Mouse (Mus musculus): ENCODE measurements around the gene Sh3bgrl.

The Sh3bgrl gene

DNA sequence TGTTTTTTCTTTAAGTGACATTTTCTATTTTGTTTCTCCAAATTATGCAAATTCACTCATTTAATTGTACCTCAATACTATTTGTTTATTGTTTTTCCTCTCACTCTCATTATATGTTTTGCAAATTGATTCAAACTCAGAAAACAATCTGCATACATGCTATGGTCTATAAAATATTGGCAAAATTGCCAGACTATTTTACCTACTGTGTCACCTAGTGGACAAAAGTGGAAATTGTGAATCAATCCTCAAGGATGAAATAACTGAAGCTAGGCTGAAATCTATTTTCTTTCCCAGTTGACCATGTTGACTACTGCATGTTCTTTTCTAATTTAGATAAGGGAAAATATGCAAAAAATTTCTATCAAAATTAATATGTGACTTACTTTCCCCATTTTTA is 143.0 kb downstream of the Sh3bgrl start:
- DNase-seq (ENCODE audit: low spot score in 2 of 2), result no peak

All from spleen, postnatal 10 days (tissue).